Mouse (Mus musculus) heart, adult 10 weeks (tissue): ENCODE measurements around the gene Arid1a. TPM values are rescaled to one million over a fixed set of nuclear protein-coding genes. Genes with fewer than 3 reads are reported as not detected.

Experiments used
- polyA plus RNA-seq: library from polyadenylated mRNA; stranded (reverse); fragments of 350-450 nt; fragmentation: Illumina TruSeq; extraction: RNeasy Lipid Tissue Mini Kit (QIAGEN cat#74804); gene quantifications from one replicate; pipeline ENCODE4 v1.2.3, GENCODE M21; 2014; ENCODE audit warnings: low read depth, low replicate concordance

Gene Arid1a
- polyA plus RNA-seq, result 21.0 TPM

DNA sequence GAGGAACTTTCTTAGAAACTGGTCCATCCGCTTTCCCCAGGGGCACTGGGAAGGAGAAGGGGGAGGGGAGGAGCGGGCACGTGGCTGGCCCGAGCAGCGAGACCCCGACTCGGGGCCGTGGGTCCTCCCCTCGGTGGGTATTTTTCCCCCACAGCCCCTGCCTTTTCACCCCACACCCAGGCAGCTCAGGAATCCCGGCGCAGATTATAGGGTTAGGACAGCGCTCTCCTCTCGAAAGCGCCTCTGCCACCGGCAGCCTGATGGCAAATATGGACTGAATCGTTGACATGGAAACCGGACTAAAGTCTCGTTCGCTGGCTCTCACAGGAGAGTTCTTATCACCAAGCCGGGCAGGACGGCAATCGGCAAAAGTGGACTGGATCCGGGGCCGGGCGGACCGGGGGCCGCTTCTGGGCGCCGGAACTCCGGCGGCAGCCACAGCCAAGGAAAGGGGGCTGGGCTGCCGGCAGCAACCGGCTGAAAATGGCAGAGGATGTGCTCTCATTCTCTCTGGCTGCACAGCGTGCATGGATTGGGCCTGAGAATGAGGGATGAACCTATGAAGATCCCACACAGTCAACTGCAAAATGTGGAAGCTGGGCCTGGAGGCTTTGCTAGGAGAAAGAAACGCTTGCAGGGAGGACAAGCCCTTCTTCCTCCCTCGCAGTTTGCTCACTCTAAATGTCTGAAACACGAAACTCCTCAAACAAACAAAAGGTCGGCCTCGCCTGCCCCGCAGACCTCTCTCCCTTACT is at the start of gene Arid1a:
TSS of gene Arid1a (minus strand) at position 256 of the 755 bp plus-strand sequence.

DNA sequence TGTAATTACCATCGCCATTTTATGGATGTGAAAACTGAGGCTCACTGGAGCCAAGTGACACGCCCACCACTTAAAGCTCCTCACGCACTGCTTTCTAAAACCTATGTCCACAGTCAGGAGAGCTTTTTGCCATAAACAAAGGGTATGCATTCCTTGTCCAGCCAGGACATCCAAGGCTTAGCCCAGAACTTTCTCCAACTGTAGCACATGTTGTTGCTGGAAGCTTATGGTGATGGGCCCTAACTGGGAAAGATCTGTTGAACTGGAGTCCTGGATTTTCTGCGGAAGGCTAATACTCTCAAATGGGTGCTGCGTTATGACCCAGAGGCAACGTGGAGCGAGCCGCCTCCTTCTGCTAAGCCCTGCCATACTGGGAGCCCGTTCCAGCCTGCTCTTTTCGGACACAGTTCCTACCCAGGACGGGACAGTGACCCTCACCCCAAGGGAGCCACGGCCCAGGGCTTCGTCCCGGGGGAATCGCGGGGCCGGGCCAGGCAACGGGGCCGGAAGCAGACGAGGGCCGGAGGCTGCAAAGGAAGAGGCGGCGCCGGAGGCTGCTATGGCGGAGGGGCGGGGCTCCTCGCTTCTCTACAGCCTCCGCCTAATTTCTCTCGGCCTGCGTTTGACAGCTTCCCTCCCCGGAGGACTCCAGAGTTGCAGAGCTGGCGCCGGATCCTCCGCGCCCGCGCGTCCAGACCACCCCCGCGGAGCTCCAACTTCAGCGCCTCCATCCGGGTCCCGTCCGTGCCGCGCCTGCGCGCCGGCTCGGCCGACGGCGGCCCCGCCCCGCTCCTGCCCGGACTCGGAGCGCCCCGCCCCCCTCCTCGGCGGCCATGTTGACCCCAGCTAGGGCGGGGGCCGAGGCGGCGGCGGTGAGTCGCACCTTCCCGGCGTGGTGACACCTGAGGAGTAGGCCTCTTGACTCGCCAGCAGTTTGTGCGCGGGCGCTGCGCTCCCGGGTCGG is 84.4 kb downstream of the Arid1a start, which contains the start of gene Pigv:
TSS of gene Pigv (minus strand) at position 767 of the 964 bp plus-strand sequence.

DNA sequence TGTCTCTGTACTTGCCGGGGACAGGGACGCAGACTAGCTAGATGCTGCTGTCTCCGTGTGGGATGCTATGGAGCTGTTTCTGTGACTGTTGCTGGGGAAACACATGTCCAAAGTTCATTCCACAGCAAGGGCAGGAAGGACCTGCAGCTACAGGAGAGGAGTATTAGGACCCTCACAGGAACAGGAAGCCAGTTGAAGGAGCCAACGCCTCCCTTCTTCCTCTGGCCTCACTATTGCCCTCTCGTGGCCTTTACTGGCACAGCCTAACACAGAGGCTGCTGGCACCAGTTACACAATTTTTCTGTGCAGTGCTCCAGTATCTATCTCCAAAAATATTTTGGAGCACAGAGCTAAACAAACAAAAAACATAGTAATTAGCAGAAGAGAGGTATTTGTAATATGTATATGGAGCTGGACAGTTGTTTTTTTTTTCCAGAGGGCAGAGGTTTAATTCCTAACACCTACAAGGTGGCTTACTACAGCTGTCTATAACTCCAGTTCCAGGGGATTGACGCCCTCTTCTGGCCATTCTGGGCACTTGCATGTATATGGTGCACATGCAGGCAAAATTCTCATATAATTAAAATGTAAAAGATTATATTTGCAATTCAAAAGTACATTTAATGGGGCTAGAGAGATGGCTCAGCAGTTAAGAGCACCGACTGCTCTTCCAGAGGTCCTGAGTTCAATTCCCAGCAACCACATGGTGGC is 106.4 kb downstream of the Arid1a start, which contains the start of gene Zdhhc18:
TSS of gene Zdhhc18 (minus strand) at position 166 of the 711 bp plus-strand sequence.

Other genes with a start within 250 kb of the Arid1a start
- gene Kdf1, start 237.8 kb downstream of the Arid1a start, polyA plus RNA-seq, result not detected
- 126 TPM for gene Nudc, start 210.8 kb downstream of the Arid1a start, polyA plus RNA-seq
- 12.8 TPM for gene Nr0b2, start 203.4 kb downstream of the Arid1a start, polyA plus RNA-seq
- 2.0 TPM for gene Gpatch3, start 182.0 kb downstream of the Arid1a start, polyA plus RNA-seq
- 9.2 TPM for gene Gpn2, start 172.4 kb downstream of the Arid1a start, polyA plus RNA-seq
- 1.8 TPM for gene Sfn, start 154.6 kb downstream of the Arid1a start, polyA plus RNA-seq
- gene Zdhhc18, start 106.6 kb downstream of the Arid1a start, polyA plus RNA-seq, result 13.6 TPM
- gene Pigv, start 84.1 kb downstream of the Arid1a start, polyA plus RNA-seq, result 11.4 TPM
- 4.0 TPM for gene Rps6ka1, start 131.0 kb upstream of the Arid1a start, polyA plus RNA-seq
- 176 TPM for gene Hmgn2, start 211.9 kb upstream of the Arid1a start, polyA plus RNA-seq
- gene Dhdds, start 244.1 kb upstream of the Arid1a start, polyA plus RNA-seq, result 25.1 TPM